In genomic region chr3:122620285-122620931, GRCm38 (mm10) we compare ENCODE assay signal across 7 mouse cellular contexts. TPM values are rescaled to one million over a fixed set of nuclear protein-coding genes. Genes with fewer than 3 reads are reported as not detected.
A peak's percentile ranks its signal among the peaks of the same experiment; 100 is the strongest.
DNase-seq lines count a peak whose midpoint lies in the region; ATAC-seq and TF ChIP-seq lines count a peak whose summit lies in the region.

No protein-coding gene starts in this region.

- H3K9ac ChIP-seq in intestine, postnatal 0 days (ENCODE audit: low read depth, low read length) = peak overlapping the region; percentile 98

- no peaks in the 10 kb centered on the region for H3K27me3 ChIP-seq in intestine, postnatal 0 days (replicated peaks; ENCODE audit: control insufficient read depth, insufficient read depth, low read length)
- no peaks in the 10 kb centered on the region for H3K27me3 ChIP-seq in splenic B cell, adult 2 months (ENCODE audit: control insufficient read depth, insufficient read depth, low read length, poor library complexity, severe bottlenecking)

- peak; percentile 68 for DNase-seq in R1 (ENCODE audit: low read depth, low spot score)
- DNase-seq in cerebellum, postnatal 14 days = peak; percentile 49 to 58
- DNase-seq in left cerebral cortex, postnatal 25 days (ENCODE audit: low spot score in 2 of 2) = peak; percentile 58 to 80
- peak; percentile 51 for DNase-seq in mesoderm, embryonic 11.5 days (ENCODE audit: low read depth, low spot score)
- peak; percentile 44 for DNase-seq in splenic B cell, adult 2 months (ENCODE audit: low read depth, low spot score)

- H3K27ac ChIP-seq in intestine, postnatal 0 days (ENCODE audit: low read depth, low read length) = peak overlapping the region; percentile 99

- peak overlapping the region; percentile 87 for H3K4me3 ChIP-seq in intestine, postnatal 0 days (ENCODE audit: low read depth, low read length)

- no peaks in the 10 kb centered on the region; the same call in 1 of the 2 replicates for H3K4me1 ChIP-seq in intestine, postnatal 0 days (replicated peaks; ENCODE audit: control insufficient read depth, insufficient read depth, low read length)

- peak; percentile 55 for TF ChIP-seq CTCF in intestine, postnatal 0 days (IDR thresholded peaks at IDR 0.05; ENCODE audit: low read depth)

- intact Hi-C loops in left cerebral cortex, postnatal 25 days (cut with DNase I) = loop anchor here (1.0 kb wide), 1 partner anchor 326 kb away; the partner anchor contains the start of gene Bcar3

- H3K36me3 ChIP-seq in intestine, postnatal 0 days (ENCODE audit: control insufficient read depth, insufficient read depth) = no peaks in the 10 kb centered on the region
- no peaks in the 10 kb centered on the region for H3K36me3 ChIP-seq in splenic B cell, adult 2 months (ENCODE audit: control insufficient read depth, insufficient read depth, low read length, poor library complexity, severe bottlenecking)

- H3K9me3 ChIP-seq in intestine, postnatal 0 days (ENCODE audit: control insufficient read depth) = no peaks in the 10 kb centered on the region

- 0 out of 2 replicates have a peak, but pooled peaks have one; percentile 5 for ATAC-seq in granulocyte monocyte progenitor cell, adult 5-6 weeks (replicated peaks; ENCODE audit: poor library complexity, severe bottlenecking)
- peak; percentile 68 for ATAC-seq in intestine, postnatal 0 days

- peak overlapping the region; percentile 85 for H3K4me2 ChIP-seq in intestine, postnatal 0 days (replicated peaks; ENCODE audit: low read depth)

- WGBS in intestine, postnatal 0 days = under 1% methylated on average over 21 of the region's 21 CpGs

RNA-seq across cellular contexts. Expression of gene Fnbp1l, which starts 0.9 kb away (rescaled TPM):
- 11.1 and 14.9 TPM in 2 replicates for total RNA-seq in granulocyte monocyte progenitor cell, adult 5-6 weeks (2014; fragmentation: Nextera tagmentation)
- total RNA-seq in granulocyte monocyte progenitor cell, adult 5-6 weeks (2017) = 11.8 and 13.3 TPM in 2 replicates
- 19.8 and 20.0 TPM in 2 replicates for polyA plus RNA-seq in intestine, postnatal 0 days (2015; fragmentation: Nextera tagmentation; extraction: Ambion mirVana)
- total RNA-seq in left cerebral cortex, postnatal 25 days (2021) = 100 to 1,000 TPM; 110 to 118 TPM

Comparison
In these comparisons a context has a peak if more than half of its experiments do, and no peak if none do; other contexts are left out.
1. Peak in every context shown above with its lines: DNase-seq, ATAC-seq, H3K4me3 ChIP-seq and H3K27ac ChIP-seq.
2. RNA of gene Fnbp1l, which starts 0.9 kb away (total RNA-seq): 110 to 118 TPM in left cerebral cortex, postnatal 25 days; 11.1 to 14.9 TPM in granulocyte monocyte progenitor cell, adult 5-6 weeks; every median in the first group is over 4 times any median in the second.